Mouse (Mus musculus) right cerebral cortex, postnatal 25 days (tissue): ENCODE measurements around the gene Srgap2.
"Not testable (repeated sequence)": the region's sequence is repeated elsewhere in the genome, so short reads cannot be mapped to it uniquely, and the experiment has no call there.

Experiments used
- DNase-seq: peaks from one replicate; pipeline ENCODE4 v3.0.0; 2022

The Srgap2 gene

GRCm38 (mm10) chr1:131279456-131279776 is 247.7 kb downstream of the Srgap2 start, which contains the start of gene Ikbke:
Ikbke (minus strand) TSS chr1:131279606.
- DNase-seq = no peak

DNA sequence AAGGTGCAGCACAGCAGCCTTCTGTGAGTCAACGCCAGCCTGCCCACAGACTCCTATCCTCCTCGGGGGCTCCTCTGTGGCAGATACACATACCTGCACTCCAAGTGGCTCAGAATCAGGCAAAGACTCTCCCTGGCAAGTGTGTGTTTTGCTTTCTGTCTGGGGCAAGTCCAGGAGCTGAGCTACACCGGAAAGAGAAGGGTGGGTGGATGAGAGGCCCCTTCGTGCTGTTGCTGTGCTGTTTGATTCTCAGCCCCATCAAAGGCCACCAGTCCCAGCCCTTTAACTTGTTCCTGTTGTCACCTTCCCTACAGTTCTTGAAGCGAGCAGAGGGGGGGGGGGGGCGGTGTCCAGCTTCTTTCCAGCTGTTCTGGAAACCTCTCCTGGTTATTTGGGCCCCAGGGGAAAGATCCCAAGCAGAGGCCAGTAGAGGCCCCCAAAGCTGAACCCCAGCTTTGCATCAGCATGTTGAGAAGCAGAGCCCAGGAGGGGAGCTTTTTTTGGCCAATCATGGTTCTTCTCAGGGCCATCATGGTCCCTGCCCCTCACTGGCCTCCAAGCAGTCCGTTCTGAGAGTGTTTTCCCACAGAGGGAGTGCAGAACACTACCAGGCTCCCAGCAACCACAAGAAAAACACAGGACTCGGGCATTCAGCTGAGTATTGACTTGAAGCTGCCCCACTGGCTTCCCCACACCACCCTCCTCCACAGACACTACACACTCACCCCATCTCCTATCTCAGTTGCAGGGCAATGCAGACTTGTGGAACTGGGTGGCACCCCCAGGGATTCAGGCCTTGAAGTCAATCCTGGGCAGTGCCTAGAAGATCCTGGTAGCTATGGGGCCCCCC is 248.3 kb downstream of the Srgap2 start:
- DNase-seq = no peak

GRCm38 (mm10) chr1:131276831-131277230 is 250.3 kb downstream of the Srgap2 start:
- DNase-seq = no peak

- DNase-seq = no peak
Measured at GRCm38 (mm10) chr1:131275577-131275976, 251.6 kb downstream of the Srgap2 start.

DNA sequence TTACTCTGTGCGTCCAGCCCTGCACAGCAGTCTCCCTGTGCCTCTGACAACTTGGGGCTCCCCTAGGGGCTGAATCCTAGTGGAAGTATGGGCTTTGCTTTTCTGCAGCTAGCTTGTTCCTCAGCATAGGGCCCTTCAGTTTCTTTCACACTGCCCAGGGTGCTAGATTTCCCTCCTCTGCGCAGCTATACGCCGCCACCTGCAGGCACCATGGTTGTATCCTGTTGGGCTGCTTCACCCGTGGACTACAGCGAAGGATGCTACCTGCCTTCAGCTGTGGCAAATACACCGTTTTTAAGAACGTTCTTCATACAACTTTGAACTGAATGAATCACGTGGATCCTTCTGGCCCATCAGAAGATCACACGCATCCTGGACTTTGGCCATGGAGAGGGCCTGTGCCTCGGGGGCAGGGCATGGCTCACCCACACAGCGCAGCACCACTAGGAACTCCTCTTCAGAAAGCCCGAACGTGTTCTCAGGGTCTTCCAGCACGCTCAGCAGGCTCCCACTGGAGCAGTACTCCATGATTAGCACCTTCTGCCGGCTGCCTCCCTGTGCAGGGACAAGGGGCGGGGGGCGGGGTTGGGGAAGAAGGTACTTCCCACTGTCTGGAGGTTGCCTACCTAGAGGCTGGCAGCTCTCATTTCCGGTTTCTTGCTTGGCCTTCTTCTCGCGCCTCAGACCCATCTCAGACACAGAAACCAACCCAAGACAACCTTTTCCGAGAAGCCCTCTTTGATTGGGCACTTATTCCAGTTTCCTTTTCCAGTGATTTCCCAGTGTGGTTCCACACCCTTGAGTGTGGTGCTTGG is 252.2 kb downstream of the Srgap2 start:
- DNase-seq = no peak

DNA sequence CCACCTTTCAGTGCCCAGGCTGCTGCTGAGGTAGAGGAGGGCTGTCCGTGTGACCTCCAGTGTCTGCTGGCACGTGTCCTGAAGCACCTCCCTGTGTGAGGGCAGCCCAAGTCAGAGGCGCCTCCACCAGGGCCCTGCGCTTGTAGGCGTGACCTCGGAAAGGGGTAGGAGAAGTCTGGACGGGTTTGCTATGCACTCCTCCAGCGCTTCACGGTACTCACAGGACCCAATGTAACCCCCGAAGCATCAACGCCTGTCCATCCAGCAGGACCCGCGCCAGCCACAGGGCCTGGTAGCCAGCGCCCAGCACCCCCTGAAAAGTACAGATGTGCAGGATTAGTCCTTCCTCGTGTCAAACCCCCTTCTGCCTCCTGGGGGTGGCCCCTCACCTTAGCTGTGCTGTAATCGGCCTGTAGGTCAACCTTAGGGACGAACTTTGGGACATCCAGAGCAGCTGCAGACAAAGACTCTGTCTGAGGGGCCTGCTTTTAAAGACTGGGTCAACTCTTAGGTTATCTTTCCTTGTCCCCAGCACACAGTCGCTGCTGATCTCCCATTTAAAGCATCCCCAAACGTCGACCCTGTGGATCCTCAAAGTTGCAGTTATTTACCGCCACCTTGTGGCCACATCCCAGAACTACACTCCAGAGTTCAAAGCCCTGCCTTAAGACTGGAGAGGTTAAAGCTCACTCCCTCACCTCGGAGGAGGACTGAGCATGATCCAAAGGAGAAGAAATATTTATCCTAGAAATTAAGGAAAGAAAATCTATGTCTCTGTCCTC is 257.2 kb downstream of the Srgap2 start:
- peak; percentile 67 for DNase-seq

GRCm38 (mm10) chr1:131268776-131269175 is 258.4 kb downstream of the Srgap2 start:
- no peak for DNase-seq

DNA sequence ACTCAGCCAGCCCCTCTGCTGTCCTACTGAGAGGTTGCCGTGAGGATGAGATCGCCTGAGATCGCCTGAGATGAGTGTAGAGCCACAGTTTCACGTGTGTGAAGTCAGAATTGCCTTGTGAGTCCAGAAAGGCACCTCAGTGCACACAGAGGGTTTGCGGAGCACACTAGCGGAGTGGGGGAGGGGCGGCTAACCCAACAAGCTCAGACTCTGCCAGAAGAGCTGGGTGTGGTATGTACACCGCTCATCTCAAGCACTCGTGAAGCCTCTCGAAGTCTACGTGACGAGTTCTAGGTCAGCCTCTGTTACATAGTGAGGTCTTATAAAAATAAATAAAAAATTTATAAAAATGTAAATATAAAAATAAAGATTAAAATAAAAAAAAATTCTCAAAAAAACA is 263.2 kb downstream of the Srgap2 start:
- DNase-seq = no peak

DNA sequence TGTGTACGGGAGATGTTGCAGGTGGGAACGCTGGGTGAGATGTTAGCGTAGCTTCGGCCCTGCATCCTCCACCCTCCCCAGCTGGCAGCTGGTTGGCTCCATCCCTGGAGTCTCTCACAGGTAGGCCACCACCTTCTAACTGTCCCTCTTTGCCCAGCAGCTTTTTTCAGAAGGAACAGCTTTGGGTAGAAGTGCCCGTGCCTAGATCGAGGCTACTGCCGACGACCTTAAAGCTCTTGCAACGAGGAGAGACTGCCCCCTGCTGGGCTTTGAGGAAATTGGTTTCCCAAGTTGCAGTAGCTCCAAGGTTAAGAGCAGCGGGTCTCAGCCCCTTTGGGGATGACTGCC is 266.9 kb downstream of the Srgap2 start:
- peak; percentile 58 for DNase-seq

DNA sequence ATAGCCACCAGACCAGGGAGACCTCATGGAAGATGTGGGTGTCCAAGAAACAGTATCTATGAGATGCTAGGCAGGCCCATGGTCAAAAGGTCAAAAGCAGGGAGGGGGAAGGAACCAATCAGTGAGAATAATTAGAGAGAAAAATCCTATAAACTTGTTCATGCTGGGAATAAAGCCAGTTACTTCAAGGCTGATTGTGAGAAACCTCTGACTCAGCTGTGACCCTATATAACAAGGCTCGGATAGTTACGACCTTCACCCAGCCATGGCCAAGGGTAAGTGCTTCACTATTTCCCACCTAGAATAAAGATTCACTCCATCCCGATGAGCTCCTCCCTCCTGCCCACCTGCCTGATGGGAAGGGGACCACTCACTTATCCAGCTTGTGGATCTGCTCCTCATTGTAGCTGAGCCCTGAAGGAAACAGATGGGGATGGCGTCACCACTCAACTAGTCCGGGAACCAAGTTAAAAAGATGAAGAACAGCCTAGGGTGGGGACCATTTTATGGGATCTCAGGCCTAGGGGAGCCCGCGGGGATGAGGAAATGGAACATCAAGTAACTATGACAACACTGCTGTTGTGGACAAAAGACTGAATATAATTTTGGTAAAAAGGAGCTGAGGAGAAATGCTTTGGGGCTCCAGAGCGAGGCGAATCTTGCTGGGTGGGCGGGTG is 267.4 kb downstream of the Srgap2 start:
- peak; percentile 37 for DNase-seq

DNA sequence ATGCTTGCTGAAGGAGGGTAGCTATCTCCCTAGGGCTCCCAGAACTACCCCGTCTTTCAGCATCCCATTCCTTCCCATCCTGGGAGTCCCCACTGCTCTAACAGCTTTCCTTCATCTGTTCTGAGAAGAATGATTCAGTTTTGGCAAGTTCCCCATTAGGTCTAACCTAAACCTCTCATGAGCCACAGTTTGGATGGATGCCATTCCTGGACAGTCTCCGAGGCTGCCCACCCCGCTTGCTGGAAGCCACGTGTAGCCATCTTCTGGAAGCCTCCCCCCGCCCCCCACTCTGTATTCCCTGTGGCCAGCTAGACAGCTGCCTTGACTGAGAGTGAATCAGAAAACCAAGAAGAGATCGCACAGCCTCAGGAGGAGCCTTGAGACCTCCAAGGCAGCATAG is 269.9 kb downstream of the Srgap2 start:
- DNase-seq = no peak

- DNase-seq = not testable (repeated sequence)
Measured at GRCm38 (mm10) chr1:131252516-131253250, 274.5 kb downstream of the Srgap2 start.

DNA sequence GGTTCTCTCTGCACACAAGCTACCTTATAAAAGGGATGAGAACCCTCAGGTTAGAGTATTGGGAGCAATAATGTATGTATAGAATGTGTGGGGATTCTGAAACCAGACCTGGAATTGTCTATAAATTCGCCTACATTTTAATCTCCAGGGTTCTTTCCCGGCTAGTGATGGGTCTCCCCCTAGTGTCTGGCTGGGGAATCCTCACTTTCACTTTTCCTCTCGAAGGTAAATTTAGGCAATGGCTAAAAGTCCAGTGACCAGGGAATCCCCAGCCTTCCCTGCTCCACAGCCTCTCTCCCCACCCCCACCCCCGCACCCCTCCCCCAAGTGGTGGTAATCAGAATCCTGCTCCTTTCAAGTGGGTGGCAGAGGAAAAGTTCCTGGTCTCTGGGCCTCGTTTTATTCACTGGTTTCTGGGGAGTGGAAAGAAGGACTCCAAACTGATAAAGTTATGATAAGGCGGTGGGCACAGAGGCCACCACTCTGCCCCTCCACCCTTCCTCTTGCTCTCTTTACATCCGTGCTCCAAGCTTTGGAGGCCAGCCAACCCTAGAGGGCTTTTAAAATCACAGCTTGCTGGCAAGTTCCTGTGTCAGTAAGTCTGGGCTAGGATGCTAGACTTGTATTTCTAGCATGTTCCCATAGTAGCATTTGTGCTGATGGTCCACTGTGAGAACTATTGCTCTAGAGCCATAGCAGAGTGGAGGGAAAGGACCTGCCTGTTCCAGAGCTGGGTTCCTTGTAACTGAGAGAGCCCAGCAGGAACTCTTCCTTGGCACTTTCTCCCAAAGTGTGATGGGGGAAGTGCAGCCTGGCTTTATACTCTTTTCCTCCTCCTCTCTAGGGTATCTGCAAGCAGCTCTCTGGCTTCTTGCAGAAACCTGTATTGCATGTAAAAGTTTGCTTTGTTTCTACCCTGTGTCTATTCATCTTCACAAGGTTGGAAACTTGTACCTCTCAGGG is 280.4 kb downstream of the Srgap2 start:
- DNase-seq = peak; percentile 42

DNA sequence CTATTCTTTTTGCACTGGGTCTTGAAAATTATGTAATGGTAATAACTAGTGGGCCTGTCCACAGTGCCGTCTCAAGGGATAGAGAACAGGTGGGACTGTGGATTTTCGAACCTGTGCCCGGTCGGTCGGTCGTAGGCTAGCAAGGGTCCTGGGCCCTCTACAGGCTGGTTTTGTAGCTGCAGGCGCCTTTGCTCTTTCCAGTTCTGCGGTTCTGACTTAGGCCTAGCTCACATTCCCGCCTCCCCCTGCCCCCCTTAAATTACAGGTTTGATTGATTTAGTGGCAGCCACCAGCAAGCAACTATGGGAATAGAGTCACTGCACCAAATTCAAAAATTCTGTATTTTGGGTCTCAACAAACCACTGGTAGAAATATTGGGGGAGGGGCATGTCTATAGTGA is 281.2 kb downstream of the Srgap2 start:
- no peak for DNase-seq

DNA sequence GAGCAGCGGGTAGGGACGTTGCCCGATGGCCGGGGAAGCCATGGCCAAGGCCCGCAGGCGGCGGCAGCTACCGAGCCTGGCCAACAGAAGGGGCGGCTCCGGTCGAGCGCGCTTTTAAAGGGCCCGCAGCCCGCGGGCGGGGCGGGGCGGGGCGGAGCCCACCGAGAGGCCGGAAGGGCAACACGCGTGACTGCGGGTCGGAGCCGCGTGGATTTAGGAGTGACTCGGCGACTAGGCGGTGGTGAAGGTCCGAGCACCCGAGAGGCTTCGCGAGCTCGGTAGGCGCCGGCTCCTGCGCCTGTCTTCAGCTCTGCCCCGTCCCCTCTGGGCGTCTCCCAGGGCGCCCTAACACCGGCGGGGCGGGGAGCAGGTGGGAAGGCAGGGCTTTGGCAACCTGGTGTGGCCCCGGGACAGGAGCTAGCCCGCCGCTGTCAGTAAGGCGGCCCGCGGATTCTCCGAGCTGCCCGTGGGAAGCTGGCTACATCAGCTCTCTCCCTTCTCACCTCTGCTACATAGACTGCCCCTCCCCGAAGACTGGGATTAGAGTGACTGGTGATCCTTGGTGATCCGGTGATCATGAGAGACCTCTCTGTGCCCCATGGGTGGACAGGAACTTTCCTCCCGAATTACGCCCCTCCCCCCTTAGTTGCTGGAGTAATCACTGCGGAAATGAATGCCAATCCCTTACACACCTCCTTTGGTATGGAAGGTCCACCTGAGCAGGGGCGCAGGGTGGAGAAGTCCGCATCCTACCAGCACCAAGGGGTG is 281.9 kb downstream of the Srgap2 start, which contains the start of gene Rassf5:
Gene Rassf5 (minus strand): TSS at position 170 of the 768 bp plus-strand sequence.
- peak; percentile 76 for DNase-seq

DNA sequence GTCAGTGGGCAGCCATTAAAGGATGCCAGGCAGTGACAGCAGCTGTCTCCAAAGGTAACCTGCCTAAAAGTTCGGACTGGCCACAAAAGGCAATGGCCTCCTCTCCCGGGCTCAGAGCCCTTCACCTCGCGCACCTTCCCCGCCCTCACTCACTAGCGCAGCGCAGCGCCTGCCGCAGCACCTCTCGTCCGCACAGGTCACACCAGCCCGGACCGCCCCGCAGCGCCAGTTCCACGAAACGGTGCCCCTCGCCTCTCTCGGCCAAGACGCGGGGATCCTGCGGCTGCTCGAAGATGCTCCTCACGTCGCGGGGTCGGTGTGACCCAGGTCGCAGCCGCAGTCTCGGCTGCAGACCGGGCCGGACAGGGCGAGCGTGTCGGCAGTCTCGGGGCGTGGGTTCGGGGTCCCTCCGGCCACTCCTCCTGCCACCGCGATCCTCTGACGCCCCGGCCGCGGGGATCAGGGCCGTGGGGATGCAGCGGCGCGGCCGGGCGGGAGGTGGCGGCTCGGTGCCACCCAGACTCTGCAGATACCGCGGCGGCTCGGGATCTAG is 282.5 kb downstream of the Srgap2 start:
- DNase-seq = peak; percentile 32

DNA sequence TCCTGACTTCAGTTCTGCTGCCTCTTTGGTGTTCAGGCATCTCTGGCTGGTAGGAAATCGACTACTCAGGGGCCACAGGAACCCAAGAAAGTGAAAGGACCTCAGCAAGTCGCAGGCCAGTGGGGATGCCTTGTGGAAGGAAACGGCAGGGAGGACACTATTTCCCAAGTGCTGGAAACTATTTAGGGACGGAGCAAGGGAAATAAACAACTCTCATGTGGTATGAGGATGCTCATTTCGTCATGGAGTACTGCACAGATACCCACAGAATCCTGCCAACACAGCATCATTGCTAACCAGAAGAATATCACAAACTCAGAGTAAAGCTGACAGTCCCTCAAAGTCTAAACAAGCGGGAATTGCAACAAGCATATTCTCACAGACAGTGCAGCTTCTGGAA is 284.2 kb downstream of the Srgap2 start:
- no peak for DNase-seq

DNA sequence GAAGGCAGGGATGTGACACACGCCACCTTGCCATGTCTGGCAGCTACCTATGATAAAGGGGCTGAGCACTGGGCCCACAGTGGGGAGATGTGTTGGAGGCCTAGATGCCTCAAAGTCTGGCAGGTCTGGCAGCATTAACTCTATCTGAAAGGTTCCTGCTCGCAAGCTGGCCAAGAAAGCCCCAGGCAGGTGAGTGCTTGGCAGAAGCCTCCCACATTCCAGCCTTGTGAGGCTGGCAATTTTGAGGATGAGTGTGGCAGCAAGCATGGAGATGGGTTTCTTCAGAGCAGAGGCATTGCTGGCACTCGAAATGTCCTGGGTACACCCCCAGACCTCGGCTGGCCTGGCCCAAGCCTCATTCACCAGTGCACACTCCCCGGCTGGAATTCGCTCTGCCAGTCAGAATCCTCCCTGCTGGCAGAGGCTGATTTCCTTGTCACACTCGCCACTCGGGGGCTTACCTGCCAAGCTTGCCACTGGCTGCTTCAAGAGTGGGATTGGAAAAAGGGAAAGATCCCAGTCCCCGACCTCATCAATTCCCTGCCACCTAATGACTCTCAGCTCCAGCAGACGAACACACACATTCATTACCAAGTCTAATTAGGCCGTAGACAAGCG is 287.5 kb downstream of the Srgap2 start:
- no peak for DNase-seq

GRCm38 (mm10) chr1:131238931-131239381 is 288.2 kb downstream of the Srgap2 start:
- no peak for DNase-seq
